Mouse (Mus musculus): ENCODE results near the gene Slc25a40.

DNA sequence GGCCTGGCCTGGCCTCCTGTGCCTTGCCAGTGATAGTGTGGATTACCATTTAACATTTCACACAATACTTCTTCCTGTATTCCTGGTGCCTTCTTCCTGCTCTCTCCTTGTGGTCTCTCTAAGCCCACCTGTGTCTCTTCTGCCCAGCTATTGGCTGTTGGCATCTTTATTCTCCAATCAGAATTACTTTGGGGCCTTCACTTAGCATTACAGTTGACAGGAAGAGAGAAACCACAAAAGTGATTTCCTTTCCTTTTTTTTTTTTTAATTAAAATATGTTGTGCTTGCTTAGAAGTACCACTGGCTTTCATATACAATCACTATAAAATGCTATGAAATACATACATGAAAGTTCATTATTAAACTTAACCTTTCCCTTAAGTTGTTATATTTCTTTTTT lies 32.9 kb downstream of the Slc25a40 start:
- no peak for TF ChIP-seq GATA1 (IDR thresholded peaks at IDR 0.05; ENCODE audit: borderline replicate concordance, low read length)
- no peak for TF ChIP-seq FLI1 (IDR thresholded peaks at IDR 0.05; ENCODE audit: low read length)
